Mouse (Mus musculus) thymus, postnatal 10 days (tissue): Measurements from ENCODE around the gene Ryr2.

Source experiments
- DNase-seq, 2 experiments: peaks; one replicate each; pipeline ENCODE4 v3.0.0; 2021; ENCODE audit warnings: low spot score in 2 of 2

The Ryr2 gene

GRCm38 (mm10) chr13:11545841-11546240 lies 560.9 kb downstream of the Ryr2 start:
- DNase-seq: no peak

GRCm38 (mm10) chr13:11542546-11542945 lies 564.2 kb downstream of the Ryr2 start:
- DNase-seq: no peak

GRCm38 (mm10) chr13:11536851-11537250 lies 569.9 kb downstream of the Ryr2 start:
- DNase-seq: no peak

- no peak for DNase-seq
Observed at GRCm38 (mm10) chr13:11535874-11536273, 570.9 kb downstream of the Ryr2 start.

GRCm38 (mm10) chr13:11533265-11533664 lies 573.5 kb downstream of the Ryr2 start:
- no peak for DNase-seq

GRCm38 (mm10) chr13:11532014-11532890 lies 574.5 kb downstream of the Ryr2 start:
- no peak for DNase-seq

GRCm38 (mm10) chr13:11523612-11524011 lies 583.1 kb downstream of the Ryr2 start:
- no peak for DNase-seq

GRCm38 (mm10) chr13:11520765-11521164 lies 586.0 kb downstream of the Ryr2 start:
- DNase-seq: no peak

- DNase-seq: no peak
Observed at GRCm38 (mm10) chr13:11511540-11512177, 595.1 kb downstream of the Ryr2 start.
